ENCODE assay signal across 28 mouse cellular contexts in the genomic region with DNA sequence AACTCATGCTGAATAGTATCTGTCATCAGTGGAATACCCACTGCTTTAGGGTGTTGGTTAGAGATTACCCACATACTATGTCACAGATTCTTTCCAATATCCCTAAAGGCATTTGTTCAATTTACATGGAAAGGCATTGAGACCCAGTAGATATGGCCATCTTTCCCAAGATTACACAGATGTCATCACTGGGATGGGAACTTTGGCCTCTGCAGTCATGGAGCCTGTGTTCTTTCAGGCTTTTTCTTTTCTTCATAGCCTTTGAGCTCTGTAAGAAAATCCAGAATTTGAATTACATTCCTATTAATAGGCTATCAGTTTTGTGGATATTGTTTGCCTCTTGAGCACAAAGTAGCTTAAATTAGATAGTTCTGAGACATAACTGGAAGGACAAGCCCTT. TPM values are rescaled to one million over a fixed set of nuclear protein-coding genes. Genes with fewer than 3 reads are reported as not detected.
DNase-seq lines count a peak whose midpoint lies in the region; ATAC-seq and TF ChIP-seq lines count a peak whose summit lies in the region.
"Had no signal": no experiment of that assay in that cellular context is flagged by ENCODE, and none has a peak within 500 bp of the region (broad histone marks: within the 10 kb centered on the region; RNA-seq: fewer than 3 reads in every experiment).

No protein-coding gene starts in this region.

- no peak overlapping the region for H3K4me3 ChIP-seq in kidney, embryonic 16.5 days (ENCODE audit: low read length)
- H3K4me3 ChIP-seq in lung, embryonic 14.5 days (ENCODE audit: low read depth, low read length) = no peak overlapping the region
- no peak overlapping the region for H3K4me3 ChIP-seq in intestine, postnatal 0 days (ENCODE audit: low read depth, low read length)
- H3K4me3 ChIP-seq in stomach, embryonic 15.5 days (replicated peaks) = no peak overlapping the region
- H3K4me3 ChIP-seq: embryonic facial prominence, embryonic 13.5 days; forebrain, embryonic 10.5 days; forebrain, embryonic 15.5 days; hindbrain, embryonic 12.5 days; midbrain, embryonic 10.5 days had no signal

- H3K4me2 ChIP-seq in kidney, embryonic 16.5 days (replicated peaks; ENCODE audit: low read depth, low read length) = no peak overlapping the region
- H3K4me2 ChIP-seq in lung, embryonic 14.5 days = no peak overlapping the region
- H3K4me2 ChIP-seq in intestine, postnatal 0 days (replicated peaks; ENCODE audit: low read depth) = no peak overlapping the region
- H3K4me2 ChIP-seq in stomach, embryonic 15.5 days = no peak overlapping the region
- H3K4me2 ChIP-seq: embryonic facial prominence, embryonic 13.5 days; forebrain, embryonic 15.5 days; heart, embryonic 11.5 days; hindbrain, embryonic 12.5 days had no signal

- H3K27me3 ChIP-seq in kidney, embryonic 16.5 days (ENCODE audit: insufficient read depth, low read length) = no peaks in the 10 kb centered on the region
- H3K27me3 ChIP-seq in lung, embryonic 14.5 days (ENCODE audit: insufficient read depth, low read length) = no peaks in the 10 kb centered on the region
- no peaks in the 10 kb centered on the region for H3K27me3 ChIP-seq in intestine, postnatal 0 days (replicated peaks; ENCODE audit: control insufficient read depth, insufficient read depth, low read length)
- H3K27me3 ChIP-seq in stomach, embryonic 15.5 days (replicated peaks) = no peaks in the 10 kb centered on the region
- H3K27me3 ChIP-seq: embryonic facial prominence, embryonic 13.5 days; forebrain, embryonic 15.5 days; hindbrain, embryonic 12.5 days had no signal

- no peaks in the 10 kb centered on the region for H3K36me3 ChIP-seq in kidney, embryonic 16.5 days (ENCODE audit: insufficient read depth, low read length)
- H3K36me3 ChIP-seq in lung, embryonic 14.5 days (ENCODE audit: insufficient read depth) = no peaks in the 10 kb centered on the region
- no peaks in the 10 kb centered on the region for H3K36me3 ChIP-seq in intestine, postnatal 0 days (ENCODE audit: control insufficient read depth, insufficient read depth)
- H3K36me3 ChIP-seq in stomach, embryonic 15.5 days = no peaks in the 10 kb centered on the region
- H3K36me3 ChIP-seq: embryonic facial prominence, embryonic 13.5 days; forebrain, embryonic 10.5 days; forebrain, embryonic 15.5 days; hindbrain, embryonic 12.5 days; midbrain, embryonic 10.5 days had no signal

- DNase-seq in kidney, adult 8-10 months = no peak
- DNase-seq in lung, embryonic 14.5 days = no peak
- DNase-seq in lung, postnatal 14 days = no peak
- no peak for DNase-seq in left cerebral cortex, adult 9 months (ENCODE audit: low spot score in 2 of 2)
- DNase-seq: adrenal gland, adult 2 months; adrenal gland, postnatal 36 days; B cell, adult 2 months; cerebellum, adult 18-20 months; cerebellum, postnatal 10 days; gastrocnemius, postnatal 36 days; layer of hippocampus, adult 9-11 months; liver; right cerebral cortex, postnatal 25 days; thymus, adult 18-20 months; thymus, postnatal 25 days had no signal

- H3K27ac ChIP-seq in kidney, embryonic 16.5 days (ENCODE audit: low read length) = peak overlapping the region; percentile 83
- H3K27ac ChIP-seq in lung, embryonic 14.5 days (ENCODE audit: low read depth) = peak overlapping the region; percentile 62; the same call in 1 of the 2 replicates
- H3K27ac ChIP-seq in intestine, postnatal 0 days (ENCODE audit: low read depth, low read length) = no peak overlapping the region
- peak overlapping the region; percentile 51; the same call in 1 of the 2 replicates for H3K27ac ChIP-seq in stomach, embryonic 15.5 days
- H3K27ac ChIP-seq: embryonic facial prominence, embryonic 13.5 days; forebrain, embryonic 10.5 days; forebrain, embryonic 15.5 days; hindbrain, embryonic 12.5 days; hindbrain, postnatal 0 days; midbrain, embryonic 10.5 days had no signal

- no peak for TF ChIP-seq CTCF in lung, embryonic 14.5 days (IDR thresholded peaks at IDR 0.05; ENCODE audit: low read depth)
- TF ChIP-seq CTCF in intestine, postnatal 0 days (IDR thresholded peaks at IDR 0.05; ENCODE audit: low read depth) = no peak

- no peak overlapping the region for H3K9ac ChIP-seq in kidney, embryonic 16.5 days (replicated peaks; ENCODE audit: low read length)
- no peak overlapping the region for H3K9ac ChIP-seq in lung, embryonic 14.5 days
- no peak overlapping the region for H3K9ac ChIP-seq in intestine, postnatal 0 days (ENCODE audit: low read depth, low read length)
- H3K9ac ChIP-seq in stomach, embryonic 15.5 days = no peak overlapping the region
- H3K9ac ChIP-seq: embryonic facial prominence, embryonic 13.5 days; forebrain, embryonic 15.5 days; hindbrain, embryonic 12.5 days had no signal

- no peaks in the 10 kb centered on the region for H3K9me3 ChIP-seq in kidney, embryonic 16.5 days (ENCODE audit: low read length)
- H3K9me3 ChIP-seq in lung, embryonic 14.5 days (ENCODE audit: low read depth, low read length) = no peaks in the 10 kb centered on the region
- no peaks in the 10 kb centered on the region for H3K9me3 ChIP-seq in intestine, postnatal 0 days (ENCODE audit: control insufficient read depth)
- no peaks in the 10 kb centered on the region for H3K9me3 ChIP-seq in stomach, embryonic 15.5 days
- H3K9me3 ChIP-seq: embryonic facial prominence, embryonic 13.5 days; forebrain, embryonic 10.5 days; forebrain, embryonic 15.5 days; hindbrain, embryonic 12.5 days had no signal

- ATAC-seq in kidney, embryonic 16.5 days (ENCODE audit: low FRiP score, low TSS enrichment) = no peak; the same call in 1 of the 2 replicates
- no peak for ATAC-seq in lung, embryonic 14.5 days (ENCODE audit: insufficient read depth)
- ATAC-seq in intestine, postnatal 0 days = peak; percentile 65
- no peak for ATAC-seq in stomach, embryonic 15.5 days (ENCODE audit: insufficient read depth, low FRiP score, low read depth)
- ATAC-seq: activated CD4-positive, CD25-positive, alpha-beta regulatory T cell, adult 4 months; forebrain, embryonic 15.5 days; hindbrain, postnatal 0 days; lung, postnatal 0 days; midbrain, embryonic 16.5 days had no signal

- 0 out of 2 replicates have a peak, but pooled peaks cover 3% of the 10 kb centered on the region for H3K4me1 ChIP-seq in kidney, embryonic 16.5 days (ENCODE audit: insufficient read depth, low read length)
- no peaks in the 10 kb centered on the region for H3K4me1 ChIP-seq in lung, embryonic 14.5 days (ENCODE audit: insufficient read depth)
- no peaks in the 10 kb centered on the region for H3K4me1 ChIP-seq in intestine, postnatal 0 days (replicated peaks; ENCODE audit: control insufficient read depth, insufficient read depth, low read length)
- H3K4me1 ChIP-seq in stomach, embryonic 15.5 days = no peaks in the 10 kb centered on the region
- H3K4me1 ChIP-seq: embryonic facial prominence, embryonic 13.5 days; forebrain, embryonic 10.5 days; forebrain, embryonic 15.5 days; hindbrain, embryonic 12.5 days; midbrain, embryonic 10.5 days had no signal

RNA-seq across cellular contexts. Expression of a gene that starts 59.2 kb away (rescaled TPM):
- polyA plus RNA-seq in kidney, embryonic 16.5 days (2015; fragmentation: Nextera tagmentation; extraction: Ambion mirVana) = 73.2 and 73.9 TPM in 2 replicates
- 109 and 112 TPM in 2 replicates for polyA plus RNA-seq in lung, embryonic 14.5 days (2014; fragmentation: Nextera tagmentation; extraction: Ambion mirVana)
- 13.6 and 16.2 TPM in 2 replicates for polyA plus RNA-seq in intestine, postnatal 0 days (2015; fragmentation: Nextera tagmentation; extraction: Ambion mirVana)
- 66.3 and 69.1 TPM in 2 replicates for polyA plus RNA-seq in stomach, embryonic 15.5 days (2015; fragmentation: Nextera tagmentation; extraction: Ambion mirVana)
- polyA plus RNA-seq: adrenal gland, adult 2 months had no signal
